Mouse (Mus musculus): Measurements from ENCODE around the gene Ppm1b. TPM values are rescaled to one million over a fixed set of nuclear protein-coding genes. Genes with fewer than 3 reads are reported as not detected.
"Not testable (repeated sequence)": the region's sequence is repeated elsewhere in the genome, so short reads cannot be mapped to it uniquely, and the experiment has no call there.

Ppm1b gene
- total RNA-seq (2021): 100 to 1,000 TPM; 148 to 163 TPM
- long read RNA-seq, experiment 1, transcript Ppm1b-201 (6 exons, 2,670 nt): minor isoform, 80 of 245 reads
- long read RNA-seq, experiment 1, transcript Ppm1b-202 (6 exons, 3,323 nt): major isoform, 152 of 245 reads
- long read RNA-seq, experiment 1, partial matches to known transcripts: 7 of 245 reads
- long read RNA-seq, experiment 1, other reads (novel, unspliced or antisense): 5 of 245 reads
- long read RNA-seq, experiment 2, transcript Ppm1b-201 (6 exons, 2,670 nt): minor isoform, 47 of 183 reads
- long read RNA-seq, experiment 2, transcript Ppm1b-202 (6 exons, 3,323 nt): major isoform, 122 of 183 reads
- long read RNA-seq, experiment 2, partial matches to known transcripts: 4 of 183 reads
- long read RNA-seq, experiment 2, other reads (novel, unspliced or antisense): 7 of 183 reads

- Histone ChIP-seq H3K4me3 (peak within 1 kb of the TSS; percentile 59), H3K27ac (peak within 1 kb of the TSS; percentile 97)
- no peak for TF ChIP-seq CTCF (IDR thresholded peaks at IDR 0.05)
- intact Hi-C loops (cut with DNase I): loop anchor here (1.0 to 2.0 kb wide), 2 partner anchors 80 to 166 kb away; partner anchors contain the start of gene Lrpprc
- DNase-seq (ENCODE audit: extremely low spot score in 1 of 2, low spot score in 2 of 2): no peak
These were observed at the start of gene Ppm1b for GRCm38 (mm10) chr17:84956441-84956840. Ppm1b (plus strand) TSS chr17:84956741.

GRCm38 (mm10) chr17:84921666-84922376 is 34.7 kb upstream of the Ppm1b start:
- DNase-seq (ENCODE audit: extremely low spot score in 1 of 2, low spot score in 2 of 2): no peak
- intact Hi-C loops (cut with DNase I): no loop called here
- TF ChIP-seq CTCF (IDR thresholded peaks at IDR 0.05): no peak
- Histone ChIP-seq H3K4me3 (no peak overlapping the region), H3K27ac (no peak overlapping the region)

GRCm38 (mm10) chr17:84924779-84925178 is 31.8 kb upstream of the Ppm1b start:
- intact Hi-C loops (cut with DNase I): no loop called here
- H3K27ac ChIP-seq: no peak overlapping the region
- no peak overlapping the region for H3K4me3 ChIP-seq
- DNase-seq (ENCODE audit: extremely low spot score in 1 of 2, low spot score in 2 of 2): no peak
- no peak for TF ChIP-seq CTCF (IDR thresholded peaks at IDR 0.05)

GRCm38 (mm10) chr17:84926233-84926632 is 30.3 kb upstream of the Ppm1b start:
- DNase-seq (ENCODE audit: extremely low spot score in 1 of 2, low spot score in 2 of 2): no peak
- H3K4me3 ChIP-seq: no peak overlapping the region
- TF ChIP-seq CTCF (IDR thresholded peaks at IDR 0.05): no peak
- H3K27ac ChIP-seq: no peak overlapping the region
- intact Hi-C loops (cut with DNase I): no loop called here

GRCm38 (mm10) chr17:84927580-84927979 is 29.0 kb upstream of the Ppm1b start:
- no peak overlapping the region for H3K4me3 ChIP-seq
- no peak for TF ChIP-seq CTCF (IDR thresholded peaks at IDR 0.05)
- intact Hi-C loops (cut with DNase I): no loop called here
- no peak for DNase-seq (ENCODE audit: extremely low spot score in 1 of 2, low spot score in 2 of 2)
- no peak overlapping the region for H3K27ac ChIP-seq

- no peak overlapping the region for H3K4me3 ChIP-seq
- intact Hi-C loops (cut with DNase I): no loop called here
- no peak for TF ChIP-seq CTCF (IDR thresholded peaks at IDR 0.05)
These were observed 23.6 kb upstream of the Ppm1b start for GRCm38 (mm10) chr17:84932943-84933342.

GRCm38 (mm10) chr17:84933968-84934367 is 22.6 kb upstream of the Ppm1b start:
- TF ChIP-seq CTCF (IDR thresholded peaks at IDR 0.05): no peak
- no peak overlapping the region for H3K4me3 ChIP-seq
- no peak overlapping the region for H3K27ac ChIP-seq
- no peak for DNase-seq (ENCODE audit: extremely low spot score in 1 of 2, low spot score in 2 of 2)
- intact Hi-C loops (cut with DNase I): no loop called here

More at GRCm38 (mm10) chr17:84932943-84933342, 23.6 kb upstream of the Ppm1b start:
- no peak overlapping the region for H3K27ac ChIP-seq
- DNase-seq (ENCODE audit: extremely low spot score in 1 of 2, low spot score in 2 of 2): no peak

- H3K4me3 ChIP-seq; intact Hi-C loops (cut with DNase I); H3K27ac ChIP-seq; DNase-seq (ENCODE audit: extremely low spot score in 1 of 2, low spot score in 2 of 2): not testable (repeated sequence)
These were observed 20.9 kb upstream of the Ppm1b start for GRCm38 (mm10) chr17:84935620-84936019.

- TF ChIP-seq CTCF (IDR thresholded peaks at IDR 0.05): no peak
- intact Hi-C loops (cut with DNase I): no loop called here
- Histone ChIP-seq H3K27ac (0 out of 2 replicates have a peak overlapping the region, but pooled peaks have one; percentile 1), H3K4me3 (no peak overlapping the region)
- DNase-seq (ENCODE audit: extremely low spot score in 1 of 2, low spot score in 2 of 2): no peak
These were observed 20.2 kb upstream of the Ppm1b start for GRCm38 (mm10) chr17:84936301-84936700.

- TF ChIP-seq CTCF (IDR thresholded peaks at IDR 0.05): no peak
- no peak for DNase-seq (ENCODE audit: extremely low spot score in 1 of 2, low spot score in 2 of 2)
- Histone ChIP-seq H3K27ac (no peak overlapping the region), H3K4me3 (no peak overlapping the region)
- intact Hi-C loops (cut with DNase I): no loop called here
These were observed 19.7 kb upstream of the Ppm1b start for GRCm38 (mm10) chr17:84936809-84937208.

- TF ChIP-seq CTCF (IDR thresholded peaks at IDR 0.05): no peak
- DNase-seq (ENCODE audit: extremely low spot score in 1 of 2, low spot score in 2 of 2): no peak
- no peak overlapping the region for H3K4me3 ChIP-seq
- no peak overlapping the region for H3K27ac ChIP-seq
- intact Hi-C loops (cut with DNase I): no loop called here
These were observed 19.3 kb upstream of the Ppm1b start for GRCm38 (mm10) chr17:84937220-84937619.

- Histone ChIP-seq H3K27ac (no peak overlapping the region), H3K4me3 (no peak overlapping the region)
- TF ChIP-seq CTCF (IDR thresholded peaks at IDR 0.05): no peak; the same call in none of the 2 replicates
- no peak for DNase-seq (ENCODE audit: extremely low spot score in 1 of 2, low spot score in 2 of 2)
- intact Hi-C loops (cut with DNase I): no loop called here
These were observed 18.3 kb upstream of the Ppm1b start for GRCm38 (mm10) chr17:84938215-84938614.
